Mouse (Mus musculus) gastrocnemius, adult 18-20 months (tissue): ENCODE measurements around the gene Hcn2. TPM values are rescaled to one million over a fixed set of nuclear protein-coding genes. Genes with fewer than 3 reads are reported as not detected.
A peak's percentile ranks its signal among the peaks of the same experiment; 100 is the strongest.
"Not testable (repeated sequence)": the region's sequence is repeated elsewhere in the genome, so short reads cannot be mapped to it uniquely, and the experiment has no call there.

Source experiments
- DNase-seq: peaks from one replicate; pipeline ENCODE4 v3.0.0; 2021; ENCODE audit warnings: low spot score
- total RNA-seq, 2 experiments: library from RNA; stranded (reverse); gene quantifications; 2 replicates each; pipeline ENCODE4 v1.2.3; 2021

Gene Hcn2
- total RNA-seq, 2 experiments from 2014 or later: 0.47 to 0.66 TPM

DNA sequence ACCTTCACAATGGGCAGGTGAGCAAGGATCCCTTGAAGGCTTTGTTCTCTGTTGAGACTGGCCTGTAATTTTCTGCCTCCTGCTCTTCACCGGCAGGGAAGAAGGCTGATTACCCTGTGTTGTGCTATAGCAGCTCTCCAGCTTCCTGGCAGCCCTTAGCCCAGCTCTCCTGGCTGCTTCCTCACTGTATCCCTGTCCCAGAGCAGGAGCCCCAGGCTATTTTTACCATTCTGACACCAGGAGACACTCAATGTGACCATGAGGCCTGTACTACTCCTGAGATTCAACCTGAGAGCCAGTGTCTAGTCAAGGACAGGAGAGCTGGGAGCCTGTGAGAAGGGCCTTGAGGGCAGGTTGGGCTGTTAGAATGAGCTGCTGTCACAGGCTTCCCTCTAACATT is 29.7 kb upstream of the Hcn2 start:
- DNase-seq: peak; percentile 76

DNA sequence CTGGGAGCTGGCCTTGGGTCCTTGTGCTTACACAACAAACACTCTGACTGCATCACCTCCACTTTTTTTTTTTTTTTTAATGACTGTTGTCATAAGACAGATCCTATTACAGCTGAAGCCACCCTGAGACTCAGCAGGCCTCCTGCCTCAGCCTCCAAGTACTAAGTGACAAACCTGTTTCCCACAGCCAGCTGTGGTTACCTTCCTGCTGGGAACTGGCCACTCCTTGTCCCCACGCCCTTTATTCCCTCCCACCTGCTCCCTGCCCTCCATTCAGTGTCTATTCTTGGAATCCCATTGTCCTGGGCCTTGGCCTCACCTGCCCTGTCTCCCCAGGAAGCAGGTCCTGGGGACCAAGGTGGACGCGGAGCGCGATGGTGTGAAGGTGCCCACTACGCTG is 28.9 kb upstream of the Hcn2 start:
- DNase-seq: no peak

DNA sequence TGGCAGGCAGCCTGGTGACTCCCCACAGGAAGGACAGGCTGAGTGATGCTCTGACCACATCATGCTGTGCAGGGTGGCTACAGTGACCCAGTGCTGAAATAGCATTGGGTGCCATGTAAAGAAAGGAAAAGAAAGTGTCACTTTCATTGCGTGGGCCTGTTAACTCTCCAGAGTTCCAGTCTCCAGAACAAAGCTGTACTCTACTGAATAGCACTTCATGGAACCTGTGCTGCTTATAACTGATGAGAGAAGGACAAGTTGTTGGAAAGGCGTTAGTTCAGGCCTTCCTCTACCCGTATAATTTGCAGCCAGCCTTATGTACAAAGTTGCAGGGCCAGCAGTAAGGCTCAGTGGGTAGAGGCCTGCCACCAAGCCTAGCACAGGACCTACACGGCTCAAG is 27.7 kb upstream of the Hcn2 start, which contains the start of gene Gzmm:
Gzmm (plus strand) TSS at position 301 of the 400 bp plus-strand sequence.
- no peak for DNase-seq

DNA sequence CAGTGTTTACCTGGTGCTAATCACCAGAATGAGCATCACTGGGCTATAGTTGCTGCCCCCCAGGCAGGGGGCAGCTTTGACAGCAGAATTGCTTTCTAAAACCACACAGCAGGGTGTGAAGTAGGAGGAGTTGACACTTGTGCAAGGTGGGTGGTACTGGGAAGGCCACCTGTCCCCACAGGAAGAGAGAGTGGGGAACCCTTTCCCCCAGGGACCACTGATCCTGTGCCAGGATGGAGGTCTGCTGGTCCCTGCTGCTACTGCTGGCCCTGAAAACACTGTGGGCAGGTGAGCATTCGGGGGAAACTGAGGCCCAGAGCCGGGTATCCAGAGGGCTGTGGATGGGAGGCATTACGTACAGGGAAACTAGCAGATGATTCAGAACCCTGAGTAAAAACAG is 27.3 kb upstream of the Hcn2 start:
- DNase-seq: no peak

DNA sequence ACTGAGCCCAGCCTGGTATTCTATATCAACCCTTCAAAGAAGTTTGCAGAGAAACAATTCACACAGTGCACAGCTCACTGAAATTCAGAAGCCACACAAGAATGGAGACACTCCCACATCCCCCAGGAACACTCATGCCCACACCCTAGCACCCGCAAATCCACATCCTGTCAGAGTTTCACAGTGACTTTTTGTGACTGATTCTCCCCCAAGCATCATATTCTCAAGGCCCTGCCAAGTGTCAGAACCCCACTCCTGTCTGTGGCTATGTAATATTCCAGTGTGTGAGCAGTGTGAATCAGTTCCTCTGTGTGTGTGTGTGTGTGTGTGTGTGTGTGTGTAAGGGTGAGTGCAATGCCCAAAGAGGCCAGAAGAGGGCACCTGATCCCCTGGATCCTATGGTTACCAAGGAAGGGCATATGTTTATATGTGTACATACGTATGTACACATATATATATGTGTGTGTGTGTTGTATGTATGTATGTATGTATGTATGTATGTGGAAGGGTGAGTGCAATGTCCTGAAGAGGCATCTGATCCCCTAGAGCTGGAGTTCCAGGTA is 24.4 kb upstream of the Hcn2 start:
- no peak for DNase-seq

- DNase-seq: no peak
These were observed 22.7 kb upstream of the Hcn2 start for GRCm38 (mm10) chr10:79693580-79694378.

- no peak for DNase-seq
These were observed 22.1 kb upstream of the Hcn2 start for GRCm38 (mm10) chr10:79694379-79694655.

DNA sequence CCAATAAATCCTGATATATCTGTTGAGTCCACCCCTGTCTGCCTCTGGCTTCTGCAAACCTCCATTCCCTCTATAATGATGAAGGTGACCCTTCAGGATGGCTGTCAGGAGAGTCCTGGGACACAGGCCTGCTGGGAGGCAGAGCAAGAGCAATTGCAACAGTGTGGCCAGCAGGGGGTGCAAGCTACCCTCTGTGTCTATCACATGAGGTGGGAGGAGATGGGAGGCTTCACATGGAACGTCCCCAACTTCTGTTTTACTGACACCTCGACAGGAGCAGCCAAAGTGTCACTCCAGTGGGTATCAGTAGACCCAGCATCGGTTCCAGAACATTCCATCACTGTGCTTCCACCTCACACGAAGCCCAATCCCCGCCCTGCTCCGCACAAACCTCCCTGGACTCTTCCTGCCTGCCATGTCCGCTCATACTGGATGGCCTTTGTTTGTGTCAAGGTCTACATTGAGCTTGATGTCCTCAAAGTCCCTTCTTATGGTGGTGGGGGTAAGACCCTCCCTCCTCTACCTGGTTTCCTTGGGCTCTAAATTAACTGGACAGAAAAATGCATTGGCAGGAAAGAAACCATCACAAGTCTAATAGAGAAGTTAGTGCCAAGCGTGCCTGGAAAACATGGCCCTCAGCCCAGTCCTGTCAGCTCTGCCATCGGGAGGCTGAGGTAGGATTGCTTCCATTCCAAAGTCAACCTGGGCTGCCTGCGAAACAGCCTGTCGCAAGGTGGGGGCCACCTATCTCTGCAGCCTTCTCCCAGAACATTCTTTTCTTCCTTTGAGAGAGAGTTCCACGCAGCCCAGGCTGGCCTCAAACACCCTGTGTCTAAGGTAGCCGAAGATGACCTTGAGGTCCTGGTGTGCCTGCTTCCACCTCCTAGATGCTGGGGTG is 21.0 kb upstream of the Hcn2 start:
- DNase-seq: peak; percentile 83

GRCm38 (mm10) chr10:79696129-79696651 is 20.2 kb upstream of the Hcn2 start:
- no peak for DNase-seq

DNA sequence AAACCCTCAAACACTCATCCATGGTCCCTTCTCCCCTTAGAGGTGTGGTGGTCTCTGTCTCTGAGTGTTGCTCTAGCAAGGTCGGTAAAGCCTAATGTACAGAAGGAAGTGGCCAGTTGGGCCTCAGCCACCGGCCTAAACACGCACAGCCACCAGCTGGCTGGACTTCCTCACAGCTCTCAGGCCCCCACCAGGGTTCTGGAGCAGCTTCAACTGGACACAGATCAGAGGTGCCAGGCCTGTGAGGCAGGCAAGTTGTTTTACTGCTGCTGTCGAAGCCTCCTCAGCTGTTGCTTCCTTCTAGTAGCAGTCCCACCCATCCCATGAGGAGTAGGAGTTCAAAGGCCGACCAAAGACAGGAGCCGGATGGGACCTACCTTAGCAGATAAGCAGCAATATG is 18.5 kb upstream of the Hcn2 start:
- no peak for DNase-seq

DNA sequence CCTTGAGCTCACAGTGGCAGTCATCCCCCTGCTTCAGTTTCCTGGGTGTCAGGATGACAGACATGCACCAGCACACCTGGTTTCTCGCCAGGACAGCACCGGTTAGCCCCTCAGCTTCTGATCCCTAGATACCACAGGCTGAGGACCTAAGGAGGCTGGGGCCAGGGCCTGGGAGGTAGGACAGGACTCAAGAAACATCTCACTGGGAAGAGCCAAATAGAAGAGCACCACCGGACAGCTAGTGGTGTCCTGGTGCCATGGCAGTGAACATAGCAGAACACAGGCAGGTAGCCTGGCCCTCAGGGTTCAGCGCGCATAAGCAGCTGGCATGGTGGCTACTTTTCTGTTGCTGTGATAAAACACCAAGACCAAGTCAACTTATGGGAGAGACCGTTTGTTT is 18.0 kb upstream of the Hcn2 start:
- no peak for DNase-seq

DNA sequence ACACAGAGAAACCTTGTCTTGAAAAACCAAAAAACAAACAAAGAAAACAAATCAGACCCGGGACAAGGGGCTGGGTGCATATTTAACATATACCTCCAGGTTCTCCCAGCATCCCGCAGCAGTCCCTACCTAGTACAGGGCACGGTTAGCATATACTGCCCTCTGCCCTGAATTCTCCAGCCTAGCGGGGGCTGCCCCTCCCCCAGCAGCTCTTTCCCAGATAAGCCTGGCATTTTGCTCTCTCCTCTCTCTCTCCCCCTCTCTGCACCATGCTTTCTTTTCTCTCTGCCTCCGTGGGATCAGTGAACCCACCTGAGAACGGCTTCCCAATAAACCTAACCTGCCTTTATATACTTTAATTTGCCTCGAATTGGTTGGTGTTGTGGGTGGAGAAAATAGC is 15.8 kb upstream of the Hcn2 start:
- DNase-seq: no peak

- DNase-seq: no peak
These were observed 14.8 kb upstream of the Hcn2 start for GRCm38 (mm10) chr10:79701443-79702129.

GRCm38 (mm10) chr10:79702970-79703369 is 13.5 kb upstream of the Hcn2 start:
- DNase-seq: not testable (repeated sequence)

- DNase-seq: no peak
These were observed 12.9 kb upstream of the Hcn2 start for GRCm38 (mm10) chr10:79703541-79703940.

- DNase-seq: peak; percentile 98
These were observed 12.1 kb upstream of the Hcn2 start, which contains the start of gene Bsg for GRCm38 (mm10) chr10:79704065-79704969. Gene Bsg (plus strand): TSS chr10:79704491.

- no peak for DNase-seq
These were observed 11.5 kb upstream of the Hcn2 start for GRCm38 (mm10) chr10:79704970-79705360.

GRCm38 (mm10) chr10:79705951-79706350 is 10.5 kb upstream of the Hcn2 start:
- DNase-seq: no peak

GRCm38 (mm10) chr10:79706406-79707094 is 9.9 kb upstream of the Hcn2 start:
- DNase-seq: peak; percentile 86

GRCm38 (mm10) chr10:79707162-79707561 is 9.3 kb upstream of the Hcn2 start:
- peak; percentile 49 for DNase-seq
